Mouse (Mus musculus) thymus, adult 2 months (tissue): ENCODE measurements around the gene Slc6a2.

Source experiments
- CTCF ChIP-seq: fragments of 200-500 bp; IDR thresholded peaks from 2 replicates; pipeline ENCODE4 v1.5.1; 2012; ENCODE audit warnings: mild to moderate bottlenecking, control low read depth, low read length, moderate library complexity, borderline replicate concordance; ENCODE audit not compliant: control insufficient read depth, poor library complexity, insufficient read depth; ENCODE audit errors: extremely low read depth
- POLR2A ChIP-seq: fragments of 200-500 bp; IDR thresholded peaks from 2 replicates; pipeline ENCODE4 v1.6.1; 2012; ENCODE audit warnings: mild to moderate bottlenecking, low read length, control low read depth, moderate library complexity; ENCODE audit not compliant: control insufficient read depth, poor library complexity, insufficient read depth; ENCODE audit errors: extremely low read depth

DNA sequence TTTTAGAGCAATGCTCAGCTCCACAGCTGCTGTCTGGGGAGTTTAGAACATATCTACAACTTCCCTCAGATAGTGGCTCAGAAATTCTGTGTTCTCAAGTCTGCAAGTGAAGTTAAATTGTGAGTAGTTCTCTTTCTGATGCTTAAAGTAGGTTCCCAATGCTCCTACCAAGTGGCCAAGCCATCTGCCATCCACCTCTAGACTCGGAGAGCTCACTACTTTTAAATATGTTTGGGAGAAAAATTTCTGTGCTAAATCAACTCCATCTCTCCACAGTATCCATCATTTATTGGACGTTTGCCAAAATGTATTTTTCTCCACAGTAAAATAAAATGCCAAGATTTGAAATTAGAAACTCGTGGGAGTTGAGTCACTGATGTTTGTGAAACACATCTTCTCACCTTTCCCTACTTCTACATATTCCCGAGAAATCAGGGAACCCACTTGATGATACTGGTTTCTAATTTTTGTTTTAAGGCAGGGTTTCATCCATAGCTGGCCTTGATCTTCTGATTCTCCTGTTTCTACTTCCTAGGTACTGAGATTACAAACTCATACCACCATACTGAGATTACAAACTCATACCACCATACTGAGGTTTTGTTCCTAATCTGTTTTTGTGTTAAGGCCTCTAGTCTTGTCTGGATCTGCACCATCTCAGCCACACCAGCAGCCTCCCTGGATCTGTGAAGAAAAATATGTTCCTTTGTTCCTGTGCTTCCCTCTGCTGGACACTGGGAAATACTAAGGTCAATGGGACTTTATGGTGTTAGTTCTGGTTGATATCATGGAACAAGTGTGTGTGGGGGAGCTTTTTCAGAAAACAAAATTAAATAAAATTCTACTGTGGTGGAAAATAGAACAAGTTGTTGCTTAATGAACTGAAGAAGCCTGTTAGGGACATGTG is 88.9 kb downstream of the Slc6a2 start:
- TF ChIP-seq CTCF (no peak), POLR2A (no peak)
